Mouse (Mus musculus) cerebellum, adult 9-10 months (tissue): ENCODE results near the gene Adgrl3.

Experiments
- DNase-seq: peaks from one replicate; pipeline ENCODE4 v3.0.0; 2022

Gene Adgrl3

DNA sequence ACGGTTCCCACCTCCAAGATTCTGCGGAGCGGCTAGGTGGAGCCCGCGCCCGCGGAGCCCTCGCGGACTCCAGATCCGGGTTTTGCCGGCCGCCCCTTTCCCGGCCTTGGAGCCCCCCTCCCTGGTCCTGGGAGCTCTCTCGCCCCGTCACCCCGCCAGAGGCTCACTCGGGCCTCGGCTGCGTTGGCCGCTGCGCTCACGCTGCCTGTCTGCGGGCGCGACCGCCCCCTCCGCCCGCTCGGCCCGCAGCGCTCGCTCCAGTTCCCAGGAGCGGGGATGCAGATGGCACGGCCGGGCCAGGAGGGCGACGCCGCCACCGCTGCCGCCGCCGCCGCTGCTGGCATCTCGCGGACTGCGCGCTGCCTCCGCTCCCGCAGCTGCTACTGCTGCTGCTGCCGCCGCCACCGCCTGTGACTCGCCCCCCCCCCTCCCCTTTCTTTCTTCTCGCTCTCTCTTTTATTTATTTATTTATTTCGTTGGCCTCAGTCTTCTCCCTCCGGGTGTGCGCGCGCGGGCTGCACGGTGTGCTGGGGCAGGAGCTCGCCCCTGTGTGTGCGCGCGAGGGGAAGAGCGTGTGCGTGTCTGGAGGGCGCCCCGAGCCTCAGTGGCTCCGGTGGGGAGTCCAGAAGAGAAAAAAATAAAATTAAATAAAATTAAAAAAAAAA lies at the start of gene Adgrl3:
Gene Adgrl3 (plus strand): TSS at position 549 of the 665 bp plus-strand sequence.
- DNase-seq = peak; percentile 87

- peak; percentile 76 for DNase-seq
Measured at GRCm38 (mm10) chr5:81019166-81019565, 772 bp upstream of the Adgrl3 start.

GRCm38 (mm10) chr5:81020281-81021005 lies 505 bp downstream of the Adgrl3 start:
- DNase-seq = peak; percentile 65

GRCm38 (mm10) chr5:81021006-81021320 lies 1.0 kb downstream of the Adgrl3 start:
- DNase-seq = no peak

DNA sequence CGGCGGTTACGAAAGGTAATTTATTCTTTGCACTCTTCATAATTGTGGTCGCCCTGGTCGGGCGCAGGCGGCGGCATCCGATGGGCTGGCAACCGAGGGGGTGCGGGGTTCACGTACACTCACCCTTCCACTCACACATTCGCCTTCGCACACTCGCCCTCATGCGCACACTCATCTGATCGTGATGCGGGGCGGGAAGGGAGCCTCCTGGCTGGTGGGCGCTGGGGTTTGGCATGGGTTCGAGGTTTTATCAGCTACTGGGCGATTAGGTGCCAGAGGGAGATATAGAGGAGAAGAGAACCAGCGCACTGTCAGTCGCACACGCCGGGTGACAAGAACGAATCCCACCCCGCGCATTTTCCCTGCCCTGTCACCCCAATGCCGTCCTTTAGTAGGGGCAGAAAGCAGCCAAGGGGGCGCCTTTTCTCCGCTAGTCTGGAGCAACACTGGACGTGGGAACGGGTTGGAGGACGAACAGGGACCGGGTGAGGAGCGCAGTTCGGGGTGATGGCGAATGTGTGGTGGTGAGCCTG lies 1.5 kb downstream of the Adgrl3 start:
- peak; percentile 52 for DNase-seq

DNA sequence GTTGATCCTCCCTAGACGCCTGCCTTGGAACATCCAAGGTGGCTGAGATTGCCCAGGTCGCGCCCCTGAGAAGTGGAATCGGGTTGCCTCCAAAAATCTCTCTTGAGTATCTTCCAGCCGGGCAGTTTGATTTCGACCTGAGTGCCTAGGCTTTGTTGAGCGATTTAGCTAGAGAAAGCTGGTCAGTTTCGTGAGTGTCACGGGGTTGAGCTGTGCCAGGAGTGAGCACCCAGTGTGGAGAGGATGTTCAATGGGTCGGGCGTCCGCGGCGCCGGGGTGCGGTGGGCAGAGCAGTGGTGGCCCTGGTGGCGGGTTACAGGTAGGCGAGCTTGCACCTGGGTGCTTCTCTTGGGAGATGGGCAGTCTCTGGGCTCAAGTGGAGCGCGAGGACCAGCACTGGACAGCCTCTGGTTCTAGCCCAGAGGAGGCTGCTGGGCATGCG lies 1.9 kb downstream of the Adgrl3 start:
- DNase-seq = peak; percentile 53

GRCm38 (mm10) chr5:81022306-81023071 lies 2.6 kb downstream of the Adgrl3 start:
- DNase-seq = peak; percentile 48

GRCm38 (mm10) chr5:81023923-81024715 lies 4.2 kb downstream of the Adgrl3 start:
- peak; percentile 13 for DNase-seq

DNA sequence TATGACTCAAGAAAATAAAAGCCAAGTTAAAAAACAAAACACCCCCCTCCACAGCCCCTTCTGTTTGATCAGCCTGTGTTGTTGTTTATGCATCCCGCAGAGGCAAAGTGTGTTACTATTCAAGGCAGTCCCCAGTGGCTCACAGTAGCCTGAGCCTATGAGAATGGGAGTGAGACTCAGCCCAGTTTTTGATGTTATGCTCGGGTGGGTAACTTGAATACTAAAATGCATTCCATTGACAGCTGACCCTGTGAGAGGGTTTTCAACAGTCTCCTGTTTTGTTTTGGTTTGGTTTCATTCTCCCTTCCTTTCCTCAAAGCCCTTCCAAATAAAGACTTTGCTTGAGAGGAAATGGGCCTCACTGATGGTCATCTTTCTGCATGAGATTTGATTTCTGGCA lies 8.9 kb downstream of the Adgrl3 start:
- DNase-seq = peak; percentile 24

GRCm38 (mm10) chr5:81037091-81037490 lies 17.2 kb downstream of the Adgrl3 start:
- no peak for DNase-seq

DNA sequence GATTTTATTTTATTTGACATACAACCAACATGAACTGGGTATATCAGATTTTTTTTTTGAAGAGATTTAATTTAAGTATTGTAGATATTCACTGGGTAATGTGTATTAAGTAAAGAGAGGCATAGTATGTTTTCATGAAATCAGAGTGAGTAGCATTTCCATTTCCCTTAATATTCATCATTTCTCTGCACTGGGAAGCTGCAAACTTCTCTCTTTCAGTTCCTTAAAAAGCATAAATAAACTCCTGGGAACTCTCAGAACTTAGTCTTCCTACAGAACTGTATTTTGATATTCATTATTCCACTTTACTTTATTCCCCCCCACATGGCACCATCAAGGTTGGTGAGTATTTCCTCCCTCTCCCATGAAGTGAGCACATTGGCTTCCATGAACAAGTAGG lies 23.9 kb downstream of the Adgrl3 start:
- no peak for DNase-seq

GRCm38 (mm10) chr5:81046128-81046527 lies 26.2 kb downstream of the Adgrl3 start:
- no peak for DNase-seq

DNA sequence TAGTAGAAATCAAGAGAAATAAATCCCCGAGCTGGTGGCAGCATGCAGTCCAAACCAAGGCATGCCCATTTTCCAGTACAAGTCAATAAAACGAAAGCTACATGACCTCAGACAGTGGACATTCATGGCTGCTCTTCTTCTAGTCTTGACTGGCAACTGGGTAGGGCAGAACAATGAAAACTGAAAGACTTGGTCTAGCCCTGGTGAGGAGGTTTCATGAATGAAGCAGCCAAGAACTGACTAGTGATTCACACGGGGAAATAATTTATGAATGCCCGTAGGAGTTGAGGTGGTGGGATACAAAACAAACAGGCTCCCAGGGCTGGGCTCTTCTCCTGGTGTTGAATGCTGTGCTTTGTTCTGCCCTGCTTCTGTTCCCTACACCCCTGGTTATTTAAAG lies 34.7 kb downstream of the Adgrl3 start:
- DNase-seq = no peak

DNA sequence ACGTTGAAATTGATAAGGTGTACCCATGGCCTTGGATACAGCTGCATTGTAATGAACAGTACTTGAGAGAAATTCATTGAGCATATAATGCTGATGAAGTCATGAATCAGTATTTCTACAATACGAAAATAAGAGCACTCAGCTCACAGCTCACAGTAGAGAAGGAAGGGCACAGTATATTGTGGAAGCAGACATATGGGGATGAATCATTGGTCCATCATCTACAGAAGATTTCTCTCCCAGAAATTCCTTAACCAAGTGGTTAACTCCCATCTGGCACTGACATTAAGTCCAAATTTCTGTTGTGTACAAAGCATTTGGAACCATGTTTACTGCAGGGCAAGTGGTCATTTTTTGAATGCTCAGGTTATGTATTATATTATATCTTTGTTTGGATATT lies 35.3 kb downstream of the Adgrl3 start:
- DNase-seq = no peak

GRCm38 (mm10) chr5:81058122-81058521 lies 38.2 kb downstream of the Adgrl3 start:
- DNase-seq = no peak

DNA sequence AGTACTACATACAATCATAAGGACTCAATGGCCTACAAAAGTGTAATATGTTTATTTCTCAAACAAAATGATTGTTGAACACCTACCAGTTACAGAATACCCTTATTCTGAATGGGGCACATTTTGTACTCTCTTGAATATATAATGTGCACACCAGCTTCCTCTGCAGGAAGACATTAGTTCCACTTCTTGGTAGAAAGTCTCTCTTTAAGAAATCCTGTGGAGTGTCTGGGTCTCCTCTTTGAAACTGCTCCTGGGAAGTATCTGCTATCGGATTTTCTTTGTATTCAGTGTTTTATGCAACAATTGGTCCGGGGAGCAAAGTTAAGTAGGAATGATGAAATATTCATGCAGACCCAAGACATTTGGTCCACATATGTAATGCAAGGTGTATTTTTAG lies 41.0 kb downstream of the Adgrl3 start:
- no peak for DNase-seq

DNA sequence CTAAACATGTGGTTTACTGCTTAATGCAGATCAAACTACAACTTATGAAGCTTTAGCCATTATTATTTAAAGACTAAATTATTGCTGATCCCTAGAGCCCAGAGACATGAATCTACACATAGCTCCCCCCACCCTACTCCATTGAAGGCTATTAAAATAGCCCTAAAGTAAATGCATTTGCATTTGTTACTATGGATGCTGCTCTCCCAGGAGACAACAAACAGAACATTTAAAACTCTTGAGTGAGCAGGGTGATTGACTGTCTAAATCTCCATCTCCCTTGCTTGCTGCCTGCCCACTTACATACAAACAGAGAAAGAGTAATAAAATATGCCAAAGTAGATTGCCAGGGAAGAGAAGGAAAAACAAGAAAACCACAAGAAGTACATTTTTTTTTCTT lies 41.4 kb downstream of the Adgrl3 start:
- no peak for DNase-seq

DNA sequence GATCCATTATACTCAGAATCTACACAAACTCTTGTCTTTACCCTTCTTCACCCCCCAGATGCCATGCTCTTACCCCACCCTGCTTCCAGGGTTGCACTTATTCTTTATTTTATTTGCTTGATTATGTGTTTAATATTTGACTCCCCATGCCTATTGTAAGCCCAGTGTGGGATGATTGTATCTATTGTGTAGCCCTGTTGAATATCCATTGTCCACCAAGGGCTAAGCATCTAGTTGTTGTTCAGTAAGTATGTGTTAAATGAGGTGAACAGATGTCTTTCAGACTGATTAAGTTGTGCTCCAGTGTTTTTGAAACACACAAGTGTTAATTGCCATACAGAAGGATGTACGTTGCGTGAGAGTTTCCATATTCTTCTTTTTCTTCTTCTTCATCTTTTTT lies 44.1 kb downstream of the Adgrl3 start:
- no peak for DNase-seq

DNA sequence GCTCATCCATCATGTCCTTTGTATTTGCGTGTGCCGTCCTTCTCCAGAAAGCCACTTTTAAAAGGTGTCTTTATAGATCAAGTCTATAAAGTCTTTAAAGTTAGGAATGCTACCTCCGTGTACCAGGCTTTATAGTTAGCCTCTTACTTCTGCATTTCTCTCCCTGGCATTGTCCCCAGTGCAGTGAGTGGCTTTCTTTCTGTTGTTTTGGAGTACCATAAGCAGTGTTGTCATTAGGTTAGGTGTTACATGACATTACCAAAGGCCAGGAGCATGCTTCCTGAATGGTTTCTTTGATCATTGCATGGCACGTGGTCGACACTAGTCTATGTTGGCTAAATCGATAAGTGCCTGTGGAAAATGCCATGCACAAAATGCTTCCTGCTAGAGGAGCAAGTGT lies 48.2 kb downstream of the Adgrl3 start:
- DNase-seq = no peak

GRCm38 (mm10) chr5:81068839-81069238 lies 48.9 kb downstream of the Adgrl3 start:
- no peak for DNase-seq

DNA sequence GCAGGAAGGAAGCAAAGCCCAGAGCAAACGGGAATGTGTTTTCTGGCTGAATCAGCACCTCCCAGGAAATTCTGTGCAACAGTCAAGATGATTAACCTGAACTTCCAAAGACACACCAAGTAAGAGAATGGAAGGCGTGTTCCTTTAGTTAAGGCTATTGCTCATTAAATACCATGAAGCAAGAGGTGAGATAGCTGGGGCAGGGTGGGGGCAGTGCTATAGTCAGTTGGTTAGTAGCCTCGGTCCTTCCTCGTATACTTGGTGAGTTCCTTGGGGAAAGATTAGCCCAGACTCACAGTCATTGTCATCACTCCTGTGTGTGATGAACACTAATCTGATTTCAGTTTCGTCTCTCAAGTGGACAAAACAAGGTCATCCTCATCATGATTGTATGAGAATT lies 53.0 kb downstream of the Adgrl3 start:
- no peak for DNase-seq

- DNase-seq = no peak
Measured at GRCm38 (mm10) chr5:81073875-81074274, 53.9 kb downstream of the Adgrl3 start.

GRCm38 (mm10) chr5:81076377-81076776 lies 56.4 kb downstream of the Adgrl3 start:
- no peak for DNase-seq
